Mouse (Mus musculus): ENCODE data around the gene Pbrm1. TPM values are rescaled to one million over a fixed set of nuclear protein-coding genes. Genes with fewer than 3 reads are reported as not detected.

Gene Pbrm1
- polyA plus RNA-seq (2012; rRNA removed), result 18.5 and 20.4 TPM in 2 replicates

DNA sequence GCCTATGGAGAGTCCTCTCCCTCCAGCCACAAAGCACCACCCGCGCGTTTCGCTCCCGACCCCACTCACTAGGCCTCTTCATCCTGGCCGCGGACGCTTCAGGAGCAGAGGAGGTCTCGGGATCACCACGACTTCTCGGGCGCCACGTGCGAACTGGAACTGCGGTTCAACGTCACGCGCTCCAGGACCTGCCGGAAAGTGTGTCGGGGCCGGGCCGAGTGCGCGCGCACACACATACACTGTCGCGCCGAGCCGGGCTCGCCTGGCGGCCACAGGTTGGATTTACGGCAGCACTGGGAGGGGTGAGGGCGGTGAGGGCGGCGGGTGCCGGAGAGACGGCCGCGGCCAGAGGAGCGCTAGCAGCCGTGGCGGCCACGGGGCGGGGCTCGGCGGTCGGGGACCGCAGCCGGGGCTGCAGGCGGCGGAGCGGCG, at the start of gene Pbrm1, which contains the start of gene Gnl3:
Gene Pbrm1 (plus strand): TSS at position 279 of the 432 bp plus-strand sequence.
Gene Gnl3 (minus strand): TSS at position 293 of the 432 bp plus-strand sequence.
- DNase-seq (ENCODE audit: extremely low spot score in 1 of 2, low spot score in 1 of 2), result peak; percentile 94 to 97

DNA sequence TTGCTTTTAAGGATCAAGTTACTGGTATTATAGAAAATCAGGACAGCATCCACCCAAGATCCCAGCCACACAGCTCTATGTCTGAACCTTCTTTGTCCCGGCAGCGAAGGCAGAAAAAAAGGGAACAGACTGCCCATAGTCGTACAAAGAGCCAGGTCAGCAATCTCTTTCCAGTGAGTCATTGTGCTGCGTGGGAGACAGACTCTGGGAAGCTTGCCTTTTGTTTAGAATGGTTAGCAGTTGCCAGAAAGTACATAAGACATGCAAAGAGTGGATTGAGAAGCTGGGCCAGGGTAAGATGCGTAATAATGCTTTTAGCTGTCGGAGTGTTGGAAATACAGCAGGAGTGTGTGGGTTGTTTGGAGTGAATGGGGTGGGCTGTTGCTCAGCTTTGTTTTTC, 44.7 kb upstream of the Pbrm1 start:
- DNase-seq (ENCODE audit: extremely low spot score in 1 of 2, low spot score in 1 of 2), result peak; percentile 72 to 80

DNA sequence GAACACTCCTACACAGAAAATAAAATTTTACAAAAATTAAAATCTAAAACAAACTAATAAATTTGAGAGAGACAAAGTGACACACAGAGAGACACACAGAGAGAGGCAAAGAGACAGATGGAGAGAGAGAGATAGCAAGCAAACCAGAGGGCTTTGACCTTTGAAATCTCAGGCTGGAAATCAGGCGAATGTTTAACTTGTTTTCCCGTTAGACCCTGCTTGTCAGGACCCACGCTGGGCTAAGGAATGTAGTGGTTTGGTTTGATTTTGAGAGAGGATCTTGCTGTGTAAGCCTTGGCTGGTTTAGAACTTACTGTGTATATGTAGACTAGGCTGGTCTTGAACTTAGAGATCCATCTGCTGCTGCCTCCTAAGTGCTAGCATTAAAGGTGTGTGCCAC, 42.7 kb upstream of the Pbrm1 start:
- no peak for DNase-seq (ENCODE audit: extremely low spot score in 1 of 2, low spot score in 1 of 2)

DNA sequence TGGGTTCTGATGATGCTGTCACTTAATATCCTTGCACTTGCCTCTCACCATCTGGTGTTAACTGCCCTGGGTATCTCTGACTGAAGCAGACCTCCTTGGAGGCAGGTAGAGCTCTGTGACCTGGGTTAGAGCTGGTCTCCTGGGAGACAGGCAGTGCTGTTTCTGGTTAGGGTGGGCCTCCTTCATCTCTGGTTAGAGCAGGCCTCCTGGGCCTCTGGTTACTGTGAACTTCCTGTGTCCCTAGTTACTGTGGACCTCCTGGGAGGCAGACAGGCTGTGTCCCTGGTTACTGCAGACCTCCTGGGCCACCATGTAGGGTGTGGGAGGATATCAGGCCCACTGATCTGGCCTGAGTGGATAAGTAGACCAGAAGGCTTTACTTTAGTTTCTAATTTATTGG, 22.5 kb upstream of the Pbrm1 start:
- DNase-seq (ENCODE audit: extremely low spot score in 1 of 2, low spot score in 1 of 2), result no peak

DNA sequence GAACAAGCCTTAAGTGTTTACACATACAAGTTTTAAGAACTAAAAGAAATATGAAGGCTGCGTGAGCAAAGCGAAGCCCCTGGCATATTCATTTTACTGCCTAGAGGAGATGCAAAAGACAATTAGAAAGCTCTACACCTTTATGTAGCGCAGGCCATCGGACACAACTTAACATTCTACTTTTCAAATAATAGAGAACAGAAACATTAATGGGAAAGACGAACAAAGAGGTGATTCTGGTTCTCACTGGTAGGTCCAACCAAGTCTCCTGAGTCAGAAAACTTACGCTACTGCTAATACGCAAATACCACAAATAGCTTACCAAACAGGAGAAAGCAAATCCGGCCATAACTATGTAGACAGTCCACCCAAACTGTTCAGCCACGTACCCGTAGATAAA, 18.6 kb upstream of the Pbrm1 start:
- no peak for DNase-seq (ENCODE audit: extremely low spot score in 1 of 2, low spot score in 1 of 2)

DNA sequence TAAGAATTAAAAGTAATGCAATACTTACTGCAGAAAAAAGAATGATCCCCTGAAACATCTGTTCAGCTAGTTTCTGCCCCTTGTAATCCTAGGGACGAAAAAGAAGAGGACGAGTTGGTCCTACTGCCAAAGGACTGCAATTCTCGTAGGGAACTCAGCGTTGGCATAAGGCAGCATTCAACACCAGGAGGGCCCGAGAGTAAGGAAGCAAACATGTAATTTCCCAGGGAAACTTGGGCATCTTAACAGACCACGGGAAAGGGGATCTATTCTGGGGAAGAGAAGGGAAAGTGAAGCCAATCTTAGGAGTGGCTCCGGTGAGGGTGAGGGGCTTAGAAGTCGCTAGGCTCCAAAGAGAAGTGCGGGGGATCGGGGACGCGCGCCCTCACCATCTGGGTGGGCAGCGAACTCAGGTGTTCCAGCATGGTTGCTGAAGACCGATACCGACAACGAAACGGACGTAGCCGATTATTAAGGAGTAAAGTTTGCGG, 18.1 kb upstream of the Pbrm1 start:
- DNase-seq (ENCODE audit: extremely low spot score in 1 of 2, low spot score in 1 of 2), result no peak

DNA sequence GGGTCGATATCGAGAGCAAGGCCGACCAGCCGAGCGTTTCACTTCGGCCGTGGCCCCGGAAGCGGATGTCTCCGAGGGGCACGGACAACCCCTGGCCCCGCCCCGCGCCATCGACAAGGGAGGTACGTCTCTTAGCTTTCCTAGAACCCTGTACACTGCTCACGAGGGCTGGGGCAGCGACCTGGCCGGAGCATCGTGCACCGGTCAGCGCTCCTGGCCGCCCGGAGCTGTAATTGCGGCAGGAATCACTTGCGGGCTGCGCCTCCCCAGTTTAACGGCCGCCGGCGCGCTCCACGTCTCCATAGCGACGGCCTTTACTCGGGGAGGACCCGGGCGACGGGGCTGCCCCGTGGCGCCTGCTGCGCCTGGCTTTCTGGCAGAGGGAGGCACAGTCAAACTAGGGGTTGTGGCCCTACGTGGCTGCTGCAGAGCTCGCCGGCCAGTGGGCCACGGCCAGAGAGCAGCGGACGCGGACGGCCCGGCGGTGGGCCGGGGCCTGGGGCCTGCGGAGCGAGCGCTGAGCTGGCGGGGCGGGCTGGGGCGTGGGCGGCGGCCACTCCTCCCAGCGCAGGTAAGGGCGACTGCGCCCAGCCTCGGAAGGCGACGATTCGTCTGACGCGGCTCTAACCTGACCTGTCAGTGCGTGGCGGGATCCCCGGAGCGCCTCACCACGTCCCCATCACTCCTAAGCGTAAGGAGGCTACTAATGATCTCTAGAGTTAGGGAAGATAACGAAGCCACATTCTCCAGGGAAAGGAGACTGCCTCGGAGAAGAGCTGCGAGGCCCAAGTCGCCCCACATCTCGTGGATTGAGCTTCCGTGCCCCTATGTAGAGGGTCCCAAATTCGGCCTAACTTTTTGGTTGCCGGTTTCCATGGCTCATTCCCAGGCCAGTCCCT, 17.4 kb upstream of the Pbrm1 start, which contains the start of the genes Glt8d1 and Spcs1:
Gene Glt8d1 (plus strand): TSS at position 94 of the 899 bp plus-strand sequence.
Gene Spcs1 (minus strand): TSS at position 366 of the 899 bp plus-strand sequence.
- peak; percentile 45 to 83 for DNase-seq (ENCODE audit: extremely low spot score in 1 of 2, low spot score in 1 of 2)

DNA sequence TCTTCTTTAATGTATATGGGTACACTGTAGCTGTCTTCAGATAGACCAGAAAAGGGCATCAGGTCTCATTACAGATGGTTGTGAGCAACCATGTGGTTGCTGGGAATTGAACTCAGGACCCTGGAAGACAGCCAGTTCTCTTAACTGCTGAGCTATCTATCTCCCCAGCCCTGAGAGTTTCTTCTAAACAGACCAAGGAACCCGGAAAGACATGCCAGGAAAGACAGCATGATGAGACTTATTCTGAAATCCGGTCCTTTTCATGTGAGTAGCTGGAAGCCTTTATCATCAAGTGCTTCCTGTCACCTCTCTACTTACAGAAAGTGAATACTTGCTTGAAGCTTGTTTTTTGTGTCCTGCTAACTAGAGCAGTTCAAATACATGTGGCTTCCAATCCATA, 14.4 kb upstream of the Pbrm1 start:
- DNase-seq (ENCODE audit: extremely low spot score in 1 of 2, low spot score in 1 of 2), result no peak

DNA sequence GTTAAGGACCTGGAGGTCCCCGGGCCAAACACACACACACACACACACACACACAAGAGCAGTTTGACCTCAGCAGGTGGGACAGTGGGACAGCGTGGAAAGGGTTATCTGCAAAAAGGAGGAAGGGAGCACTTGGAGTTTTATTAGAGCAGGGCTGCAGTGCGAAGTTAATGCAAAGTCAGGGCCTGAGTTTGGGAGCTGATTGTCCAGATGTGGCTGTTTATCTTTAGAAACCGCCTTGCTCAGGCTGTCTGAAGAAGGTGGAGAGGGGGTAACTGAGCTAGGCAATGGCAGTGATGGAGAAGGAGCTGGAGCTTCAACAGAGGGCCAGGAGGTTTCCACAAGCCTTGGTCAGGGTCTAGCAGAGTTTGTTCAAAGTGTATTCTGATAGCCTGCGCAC, 12.2 kb upstream of the Pbrm1 start:
- no peak for DNase-seq (ENCODE audit: extremely low spot score in 1 of 2, low spot score in 1 of 2)

DNA sequence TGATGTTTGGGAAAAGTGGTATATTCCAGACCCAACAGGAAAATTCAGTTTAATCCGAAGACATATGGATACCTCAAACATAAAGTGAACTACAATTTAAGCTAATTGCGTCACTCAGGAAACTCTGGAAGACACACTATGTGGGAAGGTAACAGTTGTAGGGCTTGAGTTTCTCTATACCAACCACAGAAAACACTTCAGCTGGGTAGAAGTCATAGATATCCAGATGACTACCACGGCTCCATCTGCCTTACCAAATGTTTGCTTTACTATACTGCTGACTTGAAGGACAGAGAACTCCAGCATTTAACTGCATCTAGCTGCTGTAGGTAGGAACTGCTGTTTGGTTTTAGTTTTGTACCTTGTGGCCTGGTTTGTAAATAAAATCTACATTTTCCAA, 7.3 kb upstream of the Pbrm1 start:
- DNase-seq (ENCODE audit: extremely low spot score in 1 of 2, low spot score in 1 of 2), result peak in 1 of 2 experiments; percentile 13

DNA sequence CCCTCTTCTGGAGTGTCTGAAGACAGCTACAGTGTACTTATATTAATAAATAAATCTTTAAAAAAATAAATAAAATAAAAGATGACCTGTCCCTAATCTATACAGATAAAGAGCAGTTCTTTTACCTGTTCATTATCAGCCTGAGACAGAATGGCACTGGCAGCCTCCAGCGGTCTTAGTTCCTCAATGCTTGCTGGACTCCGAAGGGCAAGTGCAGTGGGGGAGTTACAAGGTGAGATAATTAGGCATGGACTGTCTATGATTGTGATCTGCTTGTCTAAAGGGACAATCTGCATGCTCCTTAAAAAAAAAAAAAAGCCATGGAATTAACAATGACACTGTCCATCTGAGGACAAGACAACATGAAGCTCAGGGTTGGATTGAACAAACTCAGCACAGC, 5.0 kb upstream of the Pbrm1 start:
- no peak for DNase-seq (ENCODE audit: extremely low spot score in 1 of 2, low spot score in 1 of 2)

DNA sequence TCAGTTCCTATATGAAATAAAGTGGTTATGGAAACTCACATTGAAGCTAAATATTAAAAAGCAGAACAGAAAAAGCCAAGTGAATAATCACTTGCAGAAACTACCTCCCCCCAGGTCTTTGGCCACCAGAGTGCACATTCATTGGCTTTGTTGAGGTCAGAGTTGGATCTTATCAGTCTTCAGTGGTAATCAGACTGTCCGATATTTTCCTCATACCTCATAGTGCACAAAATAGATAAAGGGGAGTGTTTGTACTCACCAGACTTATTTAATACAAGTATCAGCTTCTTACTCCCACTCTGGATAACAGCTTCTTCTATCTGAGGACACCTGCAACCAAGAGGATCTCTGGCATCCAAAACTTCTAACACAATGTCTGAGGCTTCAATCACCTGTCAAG, 2.9 kb upstream of the Pbrm1 start:
- no peak for DNase-seq (ENCODE audit: extremely low spot score in 1 of 2, low spot score in 1 of 2)

DNA sequence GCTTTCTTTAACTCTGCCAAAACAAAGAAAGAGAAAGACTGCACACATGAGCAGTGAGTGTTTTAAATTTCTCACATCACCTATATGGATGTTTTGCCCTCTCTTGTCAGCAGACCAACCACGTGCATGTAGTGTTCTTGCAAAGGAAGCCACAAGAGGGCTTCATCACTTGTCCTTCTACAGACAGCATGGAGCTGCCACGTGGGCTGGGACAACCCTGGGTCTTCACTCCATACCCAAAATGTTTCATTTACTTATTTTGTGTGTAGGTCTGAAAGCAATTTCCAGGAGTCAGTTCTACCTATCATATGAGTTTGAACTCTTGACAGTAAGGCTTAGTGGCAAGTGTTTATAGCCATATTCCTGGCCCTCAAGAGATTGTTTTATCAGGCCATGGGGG, 1.1 kb upstream of the Pbrm1 start:
- no peak for DNase-seq (ENCODE audit: extremely low spot score in 1 of 2, low spot score in 1 of 2)

DNA sequence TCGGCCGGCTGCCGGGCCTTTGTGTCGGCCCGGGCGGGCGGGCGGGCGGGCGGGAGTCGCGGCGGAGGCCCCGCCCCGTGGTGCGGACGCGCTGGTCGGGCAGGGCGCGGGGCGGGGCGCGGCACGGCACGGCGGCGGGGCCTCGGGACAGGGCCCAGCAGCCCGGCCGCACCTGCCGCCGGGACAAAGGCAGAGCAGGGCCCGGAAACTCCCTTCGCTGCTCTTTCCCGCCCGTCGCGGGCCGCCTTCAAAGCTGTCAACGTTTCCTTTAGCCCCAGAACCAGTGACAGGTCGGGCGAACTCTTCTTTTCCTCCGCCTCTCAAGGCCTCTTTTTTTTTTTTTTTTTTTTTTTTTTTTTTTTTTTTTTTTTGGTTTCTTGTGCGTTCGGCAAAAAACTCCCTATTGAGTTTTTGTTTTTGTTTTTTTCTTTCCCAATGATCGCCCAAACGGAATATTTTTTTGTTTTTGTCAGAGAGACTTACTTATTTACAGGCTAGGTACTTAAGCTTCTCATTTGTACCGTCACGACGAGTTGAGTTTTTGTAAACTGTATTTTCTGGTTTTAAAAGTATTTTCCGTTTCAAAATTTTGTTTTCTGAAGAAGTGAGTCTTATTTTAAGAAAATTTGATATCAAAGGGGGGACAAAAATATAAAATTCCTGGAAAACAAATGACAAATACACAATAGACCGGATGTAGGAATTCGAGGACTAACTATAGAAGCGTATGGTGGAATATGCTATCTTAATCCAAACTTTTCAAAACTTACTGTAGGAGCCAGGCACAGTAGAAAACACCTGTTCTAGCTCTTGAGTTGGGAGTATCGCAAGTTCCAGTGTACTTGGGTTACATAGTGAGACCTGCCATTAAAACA, 630 bp downstream of the Pbrm1 start:
- DNase-seq (ENCODE audit: extremely low spot score in 1 of 2, low spot score in 1 of 2), result peak in 1 of 2 experiments; percentile 46

DNA sequence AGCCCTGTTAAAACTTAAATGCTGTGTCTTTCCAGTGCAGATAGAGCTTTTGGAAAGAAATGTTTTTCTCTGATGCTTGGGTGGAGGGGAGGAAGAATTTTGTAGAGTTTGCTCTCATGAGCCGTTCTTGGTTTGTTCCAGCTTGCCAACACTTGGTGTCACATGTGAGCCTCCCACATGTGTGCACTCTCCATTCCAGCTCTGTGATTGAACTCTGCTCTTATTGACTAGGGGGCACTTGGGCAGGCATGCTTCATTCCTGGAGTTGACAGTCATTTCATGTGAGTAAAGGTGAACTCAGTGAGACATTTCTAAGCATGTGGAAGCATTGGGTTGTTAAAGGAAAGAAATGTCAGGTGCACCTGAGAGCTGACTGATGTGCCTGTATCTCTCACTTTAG, 3.6 kb downstream of the Pbrm1 start:
- no peak for DNase-seq (ENCODE audit: extremely low spot score in 1 of 2, low spot score in 1 of 2)

DNA sequence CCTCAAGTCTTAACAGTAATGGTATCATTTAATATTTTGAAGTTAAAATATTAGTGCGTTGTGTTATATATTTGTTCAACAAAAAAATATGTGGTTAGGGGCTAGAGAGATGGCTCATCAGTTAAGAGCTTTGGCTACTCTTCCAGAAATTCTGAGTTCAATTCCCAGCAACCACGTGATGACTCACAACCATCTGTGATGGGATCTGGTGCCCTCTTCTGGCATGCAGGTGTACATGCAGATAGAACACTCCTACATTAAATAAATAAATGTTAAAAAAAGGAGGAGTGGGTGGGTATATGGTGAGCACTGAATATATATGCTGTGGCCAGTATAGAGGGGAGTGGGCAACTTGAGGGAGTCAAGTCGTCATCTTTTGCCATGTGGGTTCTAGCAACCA, 6.8 kb downstream of the Pbrm1 start:
- DNase-seq (ENCODE audit: extremely low spot score in 1 of 2, low spot score in 1 of 2), result no peak

DNA sequence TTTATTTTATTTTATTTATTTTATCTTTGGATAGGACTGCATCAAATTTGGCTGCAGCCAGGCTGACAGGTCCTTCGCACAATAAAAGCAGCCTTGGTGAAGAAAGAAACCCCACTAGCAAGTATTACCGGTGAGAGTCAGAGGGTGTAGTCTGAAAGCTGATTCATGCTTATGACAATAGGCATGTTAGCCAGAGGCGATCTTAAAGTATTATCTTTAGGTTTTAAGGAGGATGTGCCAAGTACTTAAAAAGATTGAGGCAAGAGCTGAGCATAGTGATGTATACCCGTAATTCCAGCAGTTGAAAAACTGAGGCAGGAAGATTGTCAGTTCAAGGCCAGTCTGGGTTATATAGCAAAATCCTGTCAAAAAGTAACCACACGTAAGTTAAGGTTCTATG, 26.4 kb downstream of the Pbrm1 start:
- DNase-seq (ENCODE audit: extremely low spot score in 1 of 2, low spot score in 1 of 2), result no peak

DNA sequence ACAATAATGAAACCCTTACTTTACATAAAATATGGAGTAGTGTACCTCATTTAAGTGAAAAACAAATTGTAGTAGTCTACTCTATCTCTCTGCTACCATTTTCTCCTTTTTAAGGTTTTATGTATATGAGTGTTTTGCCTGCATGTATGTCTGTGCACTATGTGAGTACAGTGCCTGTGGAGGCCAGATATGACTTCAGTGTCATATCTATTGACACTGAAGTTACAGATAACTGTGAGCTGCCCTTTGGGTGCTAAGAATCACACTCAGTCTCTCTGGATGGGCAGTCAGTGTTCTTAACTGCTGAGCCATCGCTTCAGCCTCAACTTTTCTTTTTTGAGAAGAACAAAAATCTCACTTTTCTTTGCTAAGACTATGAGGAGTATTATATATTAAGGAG, 26.9 kb downstream of the Pbrm1 start:
- DNase-seq (ENCODE audit: extremely low spot score in 1 of 2, low spot score in 1 of 2), result no peak

DNA sequence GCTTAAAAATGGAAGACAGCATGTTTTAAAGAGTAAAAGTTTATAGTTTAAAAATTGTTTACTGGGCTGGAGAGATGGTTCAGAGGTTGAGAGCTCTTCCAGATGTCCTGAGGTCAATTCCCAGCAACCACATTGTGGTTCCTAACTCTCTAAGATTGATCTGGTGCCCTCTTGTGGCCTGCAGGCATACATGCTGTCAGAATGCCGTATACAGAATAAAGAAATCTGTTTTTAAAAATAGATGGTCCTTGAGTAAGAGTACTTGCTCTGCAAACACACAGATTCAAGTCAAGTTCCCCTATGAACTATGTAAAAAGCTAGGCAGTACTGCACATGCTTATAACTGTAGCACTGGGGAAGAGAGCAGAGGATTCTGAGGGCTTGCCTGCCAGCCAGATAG, 43.3 kb downstream of the Pbrm1 start:
- no peak for DNase-seq (ENCODE audit: extremely low spot score in 1 of 2, low spot score in 1 of 2)

DNA sequence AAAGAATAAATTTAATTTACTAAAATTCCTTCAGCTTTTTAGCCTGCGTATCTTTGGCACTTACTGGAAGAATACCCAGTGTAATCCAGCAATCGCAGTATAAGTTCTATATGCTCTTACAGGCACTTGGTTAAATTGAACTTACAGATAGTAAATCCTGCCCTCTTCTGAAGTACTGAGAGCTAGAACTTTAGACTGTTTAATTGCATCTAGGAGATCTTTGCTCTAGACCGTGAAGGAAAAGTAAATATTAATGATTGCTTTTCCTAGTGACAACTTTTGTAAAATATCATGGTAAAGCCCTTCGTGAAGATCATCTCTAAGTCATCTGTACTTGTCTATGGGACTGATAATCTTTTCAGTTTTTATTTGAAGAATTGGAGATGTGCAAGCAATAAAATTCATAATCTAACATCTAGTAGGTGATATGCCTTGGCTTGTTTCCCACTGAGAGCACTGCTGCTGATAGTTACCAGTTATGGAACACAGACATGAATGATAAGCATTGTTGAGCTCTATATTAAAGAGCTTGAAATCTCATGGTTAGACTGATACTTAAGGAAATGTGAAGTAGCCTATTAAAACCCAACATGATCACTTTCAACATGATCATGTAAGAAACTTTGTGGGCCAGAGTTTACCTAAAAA, 50.3 kb downstream of the Pbrm1 start:
- DNase-seq (ENCODE audit: extremely low spot score in 1 of 2, low spot score in 1 of 2), result no peak
